ENCODE assay signal across 9 mouse cellular contexts in the genomic region with DNA sequence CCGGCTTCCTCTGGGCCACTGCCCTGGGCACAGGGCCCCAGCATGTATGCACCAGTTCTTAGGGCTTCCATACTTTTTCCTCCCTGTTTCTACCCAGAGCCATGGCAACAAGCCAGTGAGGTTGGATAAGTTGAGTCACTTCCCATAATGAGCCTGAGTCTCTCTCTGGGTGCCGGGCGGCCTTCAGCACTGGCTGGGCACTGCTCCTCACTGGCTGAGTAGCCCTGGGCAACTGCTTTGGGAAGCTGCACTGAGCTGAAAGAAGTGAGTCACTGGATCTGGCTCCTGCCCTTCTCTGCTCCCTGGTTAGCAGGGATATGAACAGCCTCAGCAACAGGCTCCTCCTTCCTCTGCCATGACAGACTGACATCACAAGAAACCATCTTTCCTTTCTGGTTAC. TPM values are rescaled to one million over a fixed set of nuclear protein-coding genes. Genes with fewer than 3 reads are reported as not detected.
A peak's percentile ranks its signal among the peaks of the same experiment; 100 is the strongest.
DNase-seq lines count a peak whose midpoint lies in the region; ATAC-seq and TF ChIP-seq lines count a peak whose summit lies in the region.
"Had no signal": no experiment of that assay in that cellular context is flagged by ENCODE, and none has a peak within 500 bp of the region (broad histone marks: within the 10 kb centered on the region; RNA-seq: fewer than 3 reads in every experiment).

No protein-coding gene starts in this region.

- H3ac ChIP-seq in myocyte (ENCODE audit: control insufficient read depth, insufficient read length) = no peak overlapping the region

- TF ChIP-seq POLR2A in myocyte (IDR thresholded peaks at IDR 0.05; ENCODE audit: insufficient read length, low read depth) = peak; percentile 71

- no peaks in the 10 kb centered on the region for H3K27me3 ChIP-seq in myocyte (ENCODE audit: control insufficient read depth, insufficient read depth, insufficient read length)
- H3K27me3 ChIP-seq in forebrain, embryonic 14.5 days (replicated peaks; ENCODE audit: control insufficient read depth, insufficient read depth, low read length) = no peaks in the 10 kb centered on the region
- H3K27me3 ChIP-seq: neural tube, embryonic 12.5 days had no signal

- peak overlapping the region; percentile 84 for H3K4me2 ChIP-seq in myocyte (ENCODE audit: low read depth)
- no peak overlapping the region for H3K4me2 ChIP-seq in forebrain, embryonic 14.5 days (ENCODE audit: low read length)
- H3K4me2 ChIP-seq: neural tube, embryonic 12.5 days had no signal

- no peak for DNase-seq in frontal cortex, postnatal 25 days (ENCODE audit: low spot score in 2 of 2)
- peak; percentile 99 for DNase-seq in 3T3-L1 (ENCODE audit: low read depth, low spot score)
- DNase-seq in heart, postnatal 4 days = peak; percentile 59
- DNase-seq in forebrain, embryonic 14.5 days (ENCODE audit: low spot score) = no peak
- DNase-seq in embryo, embryonic 11 days = no peak

- H3K36me3 ChIP-seq in myocyte (ENCODE audit: control insufficient read depth, insufficient read depth) = peaks cover 5% of the 10 kb centered on the region
- H3K36me3 ChIP-seq in forebrain, embryonic 14.5 days (ENCODE audit: control insufficient read depth, insufficient read depth, low read length) = peaks cover 7% of the 10 kb centered on the region; the same call in 1 of the 2 replicates

- H3K4me3 ChIP-seq in brown adipose tissue, adult 24 weeks (ENCODE audit: insufficient read depth, low read depth, low read length) = no peak overlapping the region
- H3K4me3 ChIP-seq in myocyte = peak overlapping the region; percentile 0
- no peak overlapping the region for H3K4me3 ChIP-seq in forebrain, embryonic 14.5 days (ENCODE audit: low read depth, low read length)
- H3K4me3 ChIP-seq: neural tube, embryonic 12.5 days had no signal

- H3K9me3 ChIP-seq in forebrain, embryonic 14.5 days (replicated peaks; ENCODE audit: control insufficient read depth, low read length) = no peaks in the 10 kb centered on the region
- H3K9me3 ChIP-seq: neural tube, embryonic 12.5 days had no signal

- peak overlapping the region; percentile 58 for H3K27ac ChIP-seq in brown adipose tissue, adult 24 weeks (replicated peaks; ENCODE audit: low read depth, low read length)
- no peak overlapping the region for H3K27ac ChIP-seq in forebrain, embryonic 14.5 days (ENCODE audit: low read depth, low read length)
- H3K27ac ChIP-seq: neural tube, embryonic 12.5 days had no signal

- H3K9ac ChIP-seq in forebrain, embryonic 14.5 days (ENCODE audit: low read length) = no peak overlapping the region
- H3K9ac ChIP-seq: neural tube, embryonic 12.5 days had no signal

- peaks cover 62% of the 10 kb centered on the region for H3K79me2 ChIP-seq in myocyte (ENCODE audit: control insufficient read depth, insufficient read depth)

- 95% methylated on average over 3 of the region's 3 CpGs for WGBS in forebrain, embryonic 14.5 days

- peak; percentile 24; the same call in 1 of the 2 replicates for ATAC-seq in frontal cortex, adult (ENCODE audit: low TSS enrichment)
- no peak for ATAC-seq in forebrain, embryonic 14.5 days

- H3K4me1 ChIP-seq in brown adipose tissue, adult 24 weeks (ENCODE audit: control insufficient read depth, insufficient read depth, insufficient read length, low read length) = peaks cover 39% of the 10 kb centered on the region
- peaks cover 9% of the 10 kb centered on the region for H3K4me1 ChIP-seq in forebrain, embryonic 14.5 days (ENCODE audit: control insufficient read depth, insufficient read depth, low read length)

TF ChIP-seq in myocyte, 11 proteins besides CTCF, POLR2A, EP300 and RAD21:
- peak in 1 of 3 experiments; percentile 43 for TF ChIP-seq MYOD1 (IDR thresholded peaks at IDR 0.05; ENCODE audit: control insufficient read depth in 1 of 3, insufficient read length in 2 of 3, low read depth in 2 of 3)
- peak; percentile 45 for TF ChIP-seq SRF (IDR thresholded peaks at IDR 0.05; ENCODE audit: control insufficient read depth, insufficient read length, low read depth)
- peak; percentile 75 for TF ChIP-seq POLR2AphosphoS2 (IDR thresholded peaks at IDR 0.05; ENCODE audit: insufficient read length, low read depth)
- peak in 2 of 3 experiments; percentile 1 to 49 for TF ChIP-seq MYOG (IDR thresholded peaks at IDR 0.05; ENCODE audit: control insufficient read depth in 1 of 3, insufficient read depth in 1 of 3, insufficient read length in 2 of 3, low read depth in 2 of 3)
- TF ChIP-seq TCF12 (IDR thresholded peaks at IDR 0.05; ENCODE audit: insufficient read depth, poor library complexity, severe bottlenecking) = no peak

RNA-seq across cellular contexts. Expression of a gene that starts 5.8 kb away (rescaled TPM):
- 84.4 and 166 TPM in 2 replicates for polyA plus RNA-seq in brown adipose tissue, adult 24 weeks (2012; ENCODE audit: insufficient read depth, insufficient read length, missing spikeins)
- 100 to 1,000 TPM; 135 to 141 TPM for total RNA-seq in heart, postnatal 4 days (2021)
- polyA plus RNA-seq in myocyte (2012; fragmentation: generic; extraction: Trizol) = 707 TPM
- 63.3 and 75.1 TPM in 2 replicates for polyA plus RNA-seq in forebrain, embryonic 14.5 days (2014; fragmentation: Nextera tagmentation; extraction: Ambion mirVana)

RNA-seq across cellular contexts. Expression of a gene that starts 17.5 kb away (rescaled TPM):
- 14.0 and 18.5 TPM in 2 replicates for polyA plus RNA-seq in brown adipose tissue, adult 24 weeks (2012; ENCODE audit: insufficient read depth, insufficient read length, missing spikeins)
- total RNA-seq in heart, postnatal 4 days (2021) = 10 to 100 TPM; 52.6 to 58.4 TPM
- 85.9 TPM for polyA plus RNA-seq in myocyte (2012; fragmentation: generic; extraction: Trizol)
- 158 and 167 TPM in 2 replicates for polyA plus RNA-seq in forebrain, embryonic 14.5 days (2014; fragmentation: Nextera tagmentation; extraction: Ambion mirVana)

RNA-seq across cellular contexts. Expression of a gene that starts 44.0 kb away (rescaled TPM):
- 14.4 and 18.3 TPM in 2 replicates for polyA plus RNA-seq in brown adipose tissue, adult 24 weeks (2012; ENCODE audit: insufficient read depth, insufficient read length, missing spikeins)
- 10 to 100 TPM; 54.6 to 56.3 TPM for total RNA-seq in heart, postnatal 4 days (2021)
- 172 TPM for polyA plus RNA-seq in myocyte (2012; fragmentation: generic; extraction: Trizol)
- polyA plus RNA-seq in forebrain, embryonic 14.5 days (2014; fragmentation: Nextera tagmentation; extraction: Ambion mirVana) = 64.2 and 67.3 TPM in 2 replicates

Comparison
In these comparisons a context has a peak if more than half of its experiments do, and no peak if none do; other contexts are left out.
1. DNase-seq: peak in 3T3-L1 (single experiment) and heart, postnatal 4 days (single experiment); none in frontal cortex, postnatal 25 days (0 of 2), forebrain, embryonic 14.5 days (single experiment) and embryo, embryonic 11 days (single experiment).